Mouse (Mus musculus) ES-E14 (cell line): ENCODE results near the gene Gm49601.

Experiments
- CHD2 ChIP-seq: IDR thresholded peaks from 2 replicates; pipeline ENCODE4 v1.6.1; 2014; ENCODE audit warnings: mild to moderate bottlenecking, low read depth, low read length, inconsistent platforms
- HCFC1 ChIP-seq: IDR thresholded peaks from 2 replicates; pipeline ENCODE4 v1.6.1; 2012; ENCODE audit warnings: low read length, inconsistent platforms, borderline replicate concordance; ENCODE audit not compliant: insufficient read depth
- MAFK ChIP-seq: IDR thresholded peaks from 2 replicates; pipeline ENCODE4 v1.6.1; 2014; ENCODE audit warnings: mild to moderate bottlenecking, low read depth, low read length, inconsistent platforms; ENCODE audit not compliant: insufficient read depth
- ZC3H11A ChIP-seq: IDR thresholded peaks from 2 replicates; pipeline ENCODE4 v1.6.1; 2012; ENCODE audit warnings: low read depth, mild to moderate bottlenecking, inconsistent platforms, low read length, borderline replicate concordance

DNA sequence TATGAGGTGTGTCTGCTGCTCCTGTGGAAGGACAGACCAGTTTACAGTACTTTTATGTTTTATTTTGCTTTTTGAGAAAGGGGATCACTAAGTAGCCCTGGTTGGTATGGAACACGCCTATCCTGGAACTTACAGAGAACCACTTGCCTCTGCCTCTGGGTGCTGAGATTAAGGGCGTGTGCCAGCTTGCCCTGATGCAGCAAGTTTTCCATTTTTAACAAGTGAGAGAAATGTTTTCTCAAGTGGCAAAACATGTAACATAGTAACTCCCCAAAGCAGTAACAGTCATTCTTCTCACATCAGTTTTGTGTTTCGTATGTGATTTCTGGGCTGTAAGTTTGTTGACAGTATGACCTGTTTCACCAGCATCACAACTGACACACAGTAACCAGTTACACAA lies 46.8 kb upstream of the Gm49601 start:
- TF ChIP-seq CHD2 (no peak), HCFC1 (no peak), ZC3H11A (no peak), MAFK (no peak)
